Mouse (Mus musculus) bone marrow macrophage, adult 2 months (primary cell): ENCODE measurements around the gene Ptges3l.

ENCODE experiments used
- CTCF ChIP-seq: IDR thresholded peaks from 2 replicates; pipeline ENCODE4 v1.5.1; 2012; ENCODE audit warnings: low read depth, mild to moderate bottlenecking, low read length, moderate library complexity
- POLR2A ChIP-seq: IDR thresholded peaks from 2 replicates; pipeline ENCODE4 v1.6.1; 2012; ENCODE audit warnings: mild to moderate bottlenecking, low read depth, low read length, borderline replicate concordance

DNA sequence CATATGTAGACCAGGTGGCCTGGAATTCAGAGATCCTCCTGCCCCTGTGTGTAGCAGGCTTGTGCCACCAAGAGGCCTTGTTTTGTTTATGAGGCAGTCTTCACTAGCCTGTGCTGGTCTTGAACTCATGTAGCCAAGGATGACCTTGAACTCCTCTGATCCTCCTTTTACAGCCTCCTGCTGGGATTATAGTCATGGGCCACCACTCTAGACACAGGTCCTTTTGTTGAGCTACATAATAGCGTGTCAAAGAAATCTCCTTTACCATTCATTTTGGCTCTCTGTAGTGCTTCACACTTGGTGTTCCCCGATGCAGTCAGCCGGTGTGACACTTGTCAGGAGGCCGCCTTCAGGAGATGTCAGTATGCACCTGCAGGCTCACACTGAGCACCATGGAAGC lies 11.8 kb upstream of the Ptges3l start:
- no peak for TF ChIP-seq CTCF
- no peak for TF ChIP-seq POLR2A
